Mouse (Mus musculus) neutrophil, adult 59 days (primary cell): ENCODE measurements around the gene Plch2. TPM values are rescaled to one million over a fixed set of nuclear protein-coding genes. Genes with fewer than 3 reads are reported as not detected.

Experiments
- total RNA-seq, 2 experiments: library from RNA; stranded (reverse); gene quantifications; 1 replicate in 1 of 2; 2 replicates in 1 of 2; pipeline ENCODE4 v1.2.4; 2023

Gene Plch2
- total RNA-seq, result not detected

GRCm38 (mm10) chr4:155056724-155057123 lies at the start of gene Plch2:
Plch2 (minus strand) TSS chr4:155056784.

GRCm38 (mm10) chr4:155086108-155087024 lies 29.8 kb upstream of the Plch2 start, which contains the start of the genes Rer1 and Morn1:
Rer1 (minus strand) TSS chr4:155086382.
Morn1 (plus strand) TSS chr4:155086577.

GRCm38 (mm10) chr4:155066834-155067522 lies 10.4 kb upstream of the Plch2 start, which contains the start of gene Pex10:
Pex10 (plus strand) TSS chr4:155067016.

GRCm38 (mm10) chr4:154963901-154964580 lies 92.5 kb downstream of the Plch2 start, which contains the start of gene Pank4:
Pank4 (plus strand) TSS chr4:154964123.

GRCm38 (mm10) chr4:154960690-154961225 lies 95.8 kb downstream of the Plch2 start, which contains the start of gene Hes5:
Hes5 (plus strand) TSS chr4:154960923.

Other genes with a start within 250 kb of the Plch2 start
- not detected for gene Ttc34, start 219.3 kb downstream of the Plch2 start, total RNA-seq
- under 1 TPM in 1 of 2 experiments, not detected in 1; 0.42 TPM for gene Mmel1, start 187.2 kb downstream of the Plch2 start, total RNA-seq
- 1 to 10 TPM; 2.5 to 3.7 TPM for gene Fam213b, start 157.6 kb downstream of the Plch2 start, total RNA-seq
- gene Tnfrsf14, start 128.2 kb downstream of the Plch2 start, total RNA-seq, result 100 to 1,000 TPM in 1 of 2 experiments, 10 to 100 TPM in 1; 99.6 to 112 TPM
- under 1 TPM; 0.73 to 0.99 TPM for gene Hes5, start 95.9 kb downstream of the Plch2 start, total RNA-seq
- gene Pank4, start 92.7 kb downstream of the Plch2 start, total RNA-seq, result 10 to 100 TPM; 25.1 to 31.4 TPM
- gene Pex10, start 10.2 kb upstream of the Plch2 start, total RNA-seq, result 1 to 10 TPM; 3.9 to 6.7 TPM
- gene Rer1, start 29.6 kb upstream of the Plch2 start, total RNA-seq, result 10 to 100 TPM; 52.7 to 55.5 TPM
- 1 to 10 TPM in 1 of 2 experiments, under 1 TPM in 1; 0.97 to 1.2 TPM for gene Morn1, start 29.8 kb upstream of the Plch2 start, total RNA-seq
- 10 to 100 TPM; 30.4 to 32.6 TPM for gene Ski, start 165.8 kb upstream of the Plch2 start, total RNA-seq
- gene Faap20, start 193.0 kb upstream of the Plch2 start, total RNA-seq, result 10 to 100 TPM; 30.9 to 33.9 TPM